Mouse (Mus musculus): Measurements from ENCODE around the gene Cpn2.

GRCm38 (mm10) chr16:30253900-30254299 lies 13.4 kb downstream of the Cpn2 start:
- TF ChIP-seq POLR2A (IDR thresholded peaks at IDR 0.05; ENCODE audit: borderline replicate concordance, extremely low read depth, low read depth, low read length) = no peak
- no peak for TF ChIP-seq CTCF (IDR thresholded peaks at IDR 0.05; ENCODE audit: insufficient read depth, low read length)
